In genomic region chr9:59035342-59036158, GRCm38 (mm10) we compare ENCODE assay signal across 8 mouse cellular contexts. TPM values are rescaled to one million over a fixed set of nuclear protein-coding genes. Genes with fewer than 3 reads are reported as not detected.
DNase-seq lines count a peak whose midpoint lies in the region; ATAC-seq and TF ChIP-seq lines count a peak whose summit lies in the region.

No protein-coding gene starts in this region.

- peak overlapping the region; percentile 98 for H3K9ac ChIP-seq in forebrain, postnatal 0 days
- peak overlapping the region; percentile 95 for H3K9ac ChIP-seq in hindbrain, embryonic 12.5 days

- H3K36me3 ChIP-seq in forebrain, postnatal 0 days (ENCODE audit: insufficient read depth): no peaks in the 10 kb centered on the region
- H3K36me3 ChIP-seq in hindbrain, embryonic 12.5 days: no peaks in the 10 kb centered on the region

- no peaks in the 10 kb centered on the region for H3K27me3 ChIP-seq in forebrain, postnatal 0 days (ENCODE audit: insufficient read depth, low read length)
- no peaks in the 10 kb centered on the region for H3K27me3 ChIP-seq in hindbrain, embryonic 12.5 days

- no peaks in the 10 kb centered on the region for H3K9me3 ChIP-seq in forebrain, postnatal 0 days (ENCODE audit: low read length)
- no peaks in the 10 kb centered on the region for H3K9me3 ChIP-seq in hindbrain, embryonic 12.5 days (replicated peaks)

- peak; percentile 56 for DNase-seq in NIH3T3 (ENCODE audit: low read depth)
- DNase-seq in cerebellum, adult 11-12 months: peak; percentile 59
- peak; percentile 56 for DNase-seq in forebrain, postnatal 0 days
- peak; percentile 9 to 17 for DNase-seq in left cerebral cortex, adult 18-20 months (ENCODE audit: low spot score in 2 of 2)
- DNase-seq in lung, postnatal 14 days: peak; percentile 47
- DNase-seq in right cerebral cortex, postnatal 10 days (ENCODE audit: low spot score in 2 of 2): peak; percentile 56 to 66

- H3K27ac ChIP-seq in forebrain, postnatal 0 days (ENCODE audit: low read depth, low read length): peak overlapping the region; percentile 100
- peak overlapping the region; percentile 100 for H3K27ac ChIP-seq in hindbrain, embryonic 12.5 days

- peak overlapping the region; percentile 91 for H3K4me2 ChIP-seq in forebrain, postnatal 0 days (ENCODE audit: low read depth)
- H3K4me2 ChIP-seq in hindbrain, embryonic 12.5 days (replicated peaks): peak overlapping the region; percentile 60

- peaks cover 12% of the 10 kb centered on the region for H3K4me1 ChIP-seq in forebrain, postnatal 0 days (ENCODE audit: insufficient read depth)
- H3K4me1 ChIP-seq in hindbrain, embryonic 12.5 days: peaks cover 20% of the 10 kb centered on the region

- peak; percentile 7 for ATAC-seq in forebrain, postnatal 0 days
- peak; percentile 39; the same call in 1 of the 2 replicates for ATAC-seq in hindbrain, embryonic 12.5 days (ENCODE audit: low FRiP score)
- ATAC-seq in activated CD4-positive, CD25-positive, alpha-beta regulatory T cell, adult 4 months: no peak

- under 1% methylated on average over 50 of the region's 63 CpGs for WGBS in forebrain, postnatal 0 days
- 1% methylated on average over 49 of the region's 63 CpGs for WGBS in hindbrain, embryonic 12.5 days

- H3K4me3 ChIP-seq in forebrain, postnatal 0 days (ENCODE audit: low read depth, low read length): peak overlapping the region; percentile 96
- peak overlapping the region; percentile 94 for H3K4me3 ChIP-seq in hindbrain, embryonic 12.5 days

- peak; percentile 54 for TF ChIP-seq CTCF in forebrain, postnatal 0 days (IDR thresholded peaks at IDR 0.05; ENCODE audit: low read depth)

RNA-seq across cellular contexts. Expression of gene Neo1, which starts 0.7 kb away (rescaled TPM):
- total RNA-seq in forebrain, postnatal 0 days (2014; rRNA removed): 177 and 237 TPM in 2 replicates
- 36.2 and 50.4 TPM in 2 replicates for polyA plus RNA-seq in forebrain, postnatal 0 days (2015; fragmentation: Nextera tagmentation; extraction: Ambion mirVana)
- polyA plus RNA-seq in hindbrain, embryonic 12.5 days (2016; fragmentation: Nextera tagmentation; extraction: Ambion mirVana): 62.7 and 66.0 TPM in 2 replicates
- total RNA-seq in left cerebral cortex, adult 18-20 months (2021): 10 to 100 TPM; 70.1 to 72.7 TPM
- polyA plus RNA-seq in activated CD4-positive, CD25-positive, alpha-beta regulatory T cell, adult 4 months (2017; shearing (Covaris generic)): not detected

Comparison
In these comparisons a context has a peak if more than half of its experiments do, and no peak if none do; other contexts are left out.
1. RNA of gene Neo1, which starts 0.7 kb away (polyA plus RNA-seq): 62.7 to 66.0 TPM in hindbrain, embryonic 12.5 days and 36.2 to 50.4 TPM in forebrain, postnatal 0 days; not detected in activated CD4-positive, CD25-positive, alpha-beta regulatory T cell, adult 4 months; every median in the first group is over 10 times any median in the second.
2. Peak in every context shown above with its lines, with median percentiles within 50 percentile points of each other: DNase-seq.